Mouse (Mus musculus): ENCODE results near the gene Cers6. TPM values are rescaled to one million over a fixed set of nuclear protein-coding genes. Genes with fewer than 3 reads are reported as not detected.
A peak's percentile ranks its signal among the peaks of the same experiment; 100 is the strongest.

The Cers6 gene
- total RNA-seq, 2 experiments from 2014 or later: 64.6 to 74.1 TPM

- no peak for DNase-seq (ENCODE audit: low spot score in 2 of 2)
These were observed 94.9 kb downstream of the Cers6 start for GRCm38 (mm10) chr2:68956146-68956545.

- peak in 1 of 2 experiments; percentile 22 for DNase-seq (ENCODE audit: low spot score in 2 of 2)
These were observed 96.6 kb downstream of the Cers6 start for GRCm38 (mm10) chr2:68957831-68958230.

GRCm38 (mm10) chr2:68959573-68959972 lies 98.3 kb downstream of the Cers6 start:
- DNase-seq (ENCODE audit: low spot score in 2 of 2): no peak

GRCm38 (mm10) chr2:68960060-68960459 lies 98.8 kb downstream of the Cers6 start:
- DNase-seq (ENCODE audit: low spot score in 2 of 2): no peak

- no peak for DNase-seq (ENCODE audit: low spot score in 2 of 2)
These were observed 99.4 kb downstream of the Cers6 start for GRCm38 (mm10) chr2:68960620-68961019.

- no peak for DNase-seq (ENCODE audit: low spot score in 2 of 2)
These were observed 105.1 kb downstream of the Cers6 start for GRCm38 (mm10) chr2:68966360-68966759.

GRCm38 (mm10) chr2:68968028-68968427 lies 106.8 kb downstream of the Cers6 start:
- no peak for DNase-seq (ENCODE audit: low spot score in 2 of 2)

GRCm38 (mm10) chr2:68971840-68972239 lies 110.6 kb downstream of the Cers6 start:
- no peak for DNase-seq (ENCODE audit: low spot score in 2 of 2)

GRCm38 (mm10) chr2:68973753-68974152 lies 112.5 kb downstream of the Cers6 start:
- no peak for DNase-seq (ENCODE audit: low spot score in 2 of 2)

GRCm38 (mm10) chr2:68975286-68975685 lies 114.0 kb downstream of the Cers6 start:
- DNase-seq (ENCODE audit: low spot score in 2 of 2): no peak

- no peak for DNase-seq (ENCODE audit: low spot score in 2 of 2)
These were observed 114.5 kb downstream of the Cers6 start for GRCm38 (mm10) chr2:68975780-68976179.

- DNase-seq (ENCODE audit: low spot score in 2 of 2): no peak
These were observed 117.0 kb downstream of the Cers6 start for GRCm38 (mm10) chr2:68978244-68978643.

- DNase-seq (ENCODE audit: low spot score in 2 of 2): peak in 1 of 2 experiments; percentile 29
These were observed 117.7 kb downstream of the Cers6 start for GRCm38 (mm10) chr2:68978660-68979604.

GRCm38 (mm10) chr2:68981302-68981701 lies 120.1 kb downstream of the Cers6 start:
- DNase-seq (ENCODE audit: low spot score in 2 of 2): no peak

- no peak for DNase-seq (ENCODE audit: low spot score in 2 of 2)
These were observed 120.6 kb downstream of the Cers6 start for GRCm38 (mm10) chr2:68981756-68982409.

GRCm38 (mm10) chr2:68982979-68983378 lies 121.7 kb downstream of the Cers6 start:
- no peak for DNase-seq (ENCODE audit: low spot score in 2 of 2)

- DNase-seq (ENCODE audit: low spot score in 2 of 2): no peak
These were observed 122.2 kb downstream of the Cers6 start for GRCm38 (mm10) chr2:68983431-68983830.

GRCm38 (mm10) chr2:68989117-68989516 lies 127.9 kb downstream of the Cers6 start:
- DNase-seq (ENCODE audit: low spot score in 2 of 2): peak; percentile 50 to 57

GRCm38 (mm10) chr2:68992629-68993028 lies 131.4 kb downstream of the Cers6 start:
- no peak for DNase-seq (ENCODE audit: low spot score in 2 of 2)

GRCm38 (mm10) chr2:68994441-68994840 lies 133.2 kb downstream of the Cers6 start:
- DNase-seq (ENCODE audit: low spot score in 2 of 2): no peak

GRCm38 (mm10) chr2:68995723-68996122 lies 134.5 kb downstream of the Cers6 start:
- DNase-seq (ENCODE audit: low spot score in 2 of 2): no peak

GRCm38 (mm10) chr2:68996268-68996667 lies 135.0 kb downstream of the Cers6 start:
- no peak for DNase-seq (ENCODE audit: low spot score in 2 of 2)

Measured in left cerebral cortex, adult 18-20 months (tissue).